Mouse (Mus musculus): ENCODE measurements at regions not wholly inside any gene's neighbourhood (a gene's known extent, or its start where the extent isn't known, plus 50 kb on each side); places are given as distances from the start of the nearest gene placed in this dataset.

- in situ Hi-C loops (cut with MboI, MseI), result no loop called here
These were observed 50.5 kb upstream of the Ednra start for GRCm38 (mm10) chr8:77774551-77775335.

GRCm38 (mm10) chr8:77775526-77775925 is 51.3 kb upstream of the Ednra start:
- in situ Hi-C loops (cut with MboI, MseI), result no loop called here

DNA sequence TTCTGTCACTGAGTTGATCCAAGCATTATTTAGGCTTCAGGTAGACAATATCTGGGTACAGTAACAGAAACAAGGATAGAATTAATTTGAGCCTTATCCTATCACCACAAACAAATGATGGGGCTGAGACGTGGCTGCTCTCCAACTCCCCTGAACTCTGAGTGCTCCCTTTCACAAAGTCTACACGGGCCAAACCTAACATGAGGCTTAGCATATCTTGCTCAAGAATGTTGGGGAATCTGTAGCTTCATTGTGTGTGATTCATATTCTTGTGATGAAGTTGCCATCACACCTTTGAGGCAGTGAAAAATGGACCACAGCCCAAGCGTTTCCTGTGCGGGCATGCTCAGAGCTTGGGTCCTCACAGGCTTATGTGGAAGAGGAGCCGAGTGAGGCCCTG is 53.3 kb upstream of the Ednra start:
- in situ Hi-C loops (cut with MboI, MseI), result no loop called here

GRCm38 (mm10) chr8:77785676-77786255 is 61.5 kb upstream of the Ednra start:
- in situ Hi-C loops (cut with MboI, MseI), result no loop called here

GRCm38 (mm10) chr8:77794911-77795310 is 70.6 kb upstream of the Ednra start:
- in situ Hi-C loops (cut with MboI, MseI), result no loop called here

- in situ Hi-C loops (cut with MboI, MseI), result no loop called here
These were observed 79.1 kb upstream of the Ednra start for GRCm38 (mm10) chr8:77803147-77803903.

DNA sequence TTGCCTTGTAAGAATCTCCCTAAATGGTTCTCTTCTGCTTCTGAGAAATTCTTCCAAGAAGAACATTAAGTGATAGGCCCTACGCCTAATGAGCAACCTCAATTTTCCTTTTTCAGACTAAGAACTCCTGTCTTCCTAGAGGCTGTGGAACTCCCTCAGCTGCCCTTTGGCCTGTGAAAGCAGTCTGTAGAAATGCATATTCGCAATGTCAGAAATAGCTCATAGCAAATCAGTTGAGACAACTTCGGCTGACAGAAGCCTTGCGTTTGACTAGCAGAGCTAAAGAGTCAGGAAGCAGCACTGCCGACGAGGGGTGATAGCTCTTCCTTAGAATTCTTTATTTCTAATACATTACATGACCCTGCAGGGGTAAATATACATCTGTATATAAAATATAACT is 80.3 kb upstream of the Ednra start:
- in situ Hi-C loops (cut with MboI, MseI), result no loop called here

GRCm38 (mm10) chr8:77804956-77805355 is 80.7 kb upstream of the Ednra start:
- in situ Hi-C loops (cut with MboI, MseI), result no loop called here

- in situ Hi-C loops (cut with MboI, MseI), result no loop called here
These were observed 81.4 kb upstream of the Ednra start for GRCm38 (mm10) chr8:77805657-77806056.

DNA sequence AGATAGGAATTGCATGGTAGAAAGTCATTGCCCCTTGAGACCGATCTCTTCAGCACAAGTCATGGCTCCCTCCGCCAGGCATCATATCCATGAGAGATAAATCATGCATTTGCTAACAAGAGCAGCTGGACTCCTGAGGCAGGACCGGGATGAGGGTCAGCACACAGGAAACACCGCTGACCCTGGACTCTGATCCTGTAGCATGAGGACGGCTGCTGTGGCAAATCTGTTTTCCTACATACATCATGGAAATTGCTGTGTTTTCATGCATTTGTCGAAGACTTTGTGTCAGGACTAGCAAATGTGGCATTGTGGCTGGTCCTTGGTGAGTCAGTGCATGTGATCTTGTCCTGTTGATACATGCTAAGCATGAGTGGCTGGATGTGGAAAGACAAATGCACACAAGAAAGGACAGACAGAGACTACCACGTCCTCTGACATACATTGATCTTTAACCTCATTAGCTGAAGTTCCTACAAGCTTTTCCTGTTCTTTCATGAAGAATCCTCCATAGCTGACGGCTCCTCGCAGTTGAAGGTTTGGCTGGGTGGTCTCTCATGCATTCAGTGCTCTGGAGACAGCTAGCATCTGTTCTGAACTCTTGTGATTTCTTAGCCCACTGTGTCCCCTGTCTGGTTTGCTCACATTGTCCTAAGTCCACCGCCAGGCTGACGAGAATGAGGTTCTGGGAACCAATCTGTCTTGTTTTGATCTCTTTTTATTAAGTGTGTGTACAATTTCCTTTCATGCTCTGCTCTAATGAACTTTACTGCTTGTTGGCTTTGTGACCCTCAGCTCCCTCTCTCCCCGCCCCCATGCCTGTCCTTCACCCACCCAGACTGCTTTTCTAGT is 90.8 kb upstream of the Ednra start:
- in situ Hi-C loops (cut with MboI, MseI), result no loop called here

- in situ Hi-C loops (cut with MboI, MseI), result no loop called here
These were observed 91.3 kb upstream of the Ednra start for GRCm38 (mm10) chr8:77815648-77815971.

DNA sequence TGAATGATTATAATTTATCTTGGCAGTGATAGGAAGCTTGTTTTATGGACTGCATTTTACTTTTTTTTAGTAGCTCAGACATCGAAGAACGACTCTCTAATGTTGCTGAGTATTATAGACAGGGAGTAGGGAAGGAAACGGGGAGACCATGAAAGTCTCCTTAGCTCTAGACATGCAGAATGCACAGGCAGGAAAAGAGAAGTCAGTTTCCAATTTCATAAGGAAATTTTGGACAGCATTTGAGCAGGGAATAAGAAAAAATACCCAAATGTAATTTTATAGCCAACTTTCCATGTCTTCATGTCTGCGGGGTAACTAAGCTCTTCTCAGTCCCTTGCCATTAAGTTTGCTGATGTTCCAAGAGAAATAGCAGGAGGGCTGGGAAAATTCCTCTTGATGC is 92.0 kb upstream of the Ednra start:
- in situ Hi-C loops (cut with MboI, MseI), result no loop called here

GRCm38 (mm10) chr8:77825786-77826185 is 101.5 kb upstream of the Ednra start:
- in situ Hi-C loops (cut with MboI, MseI), result no loop called here

- in situ Hi-C loops (cut with MboI, MseI), result no loop called here
These were observed 102.0 kb upstream of the Ednra start for GRCm38 (mm10) chr8:77826255-77826654.

DNA sequence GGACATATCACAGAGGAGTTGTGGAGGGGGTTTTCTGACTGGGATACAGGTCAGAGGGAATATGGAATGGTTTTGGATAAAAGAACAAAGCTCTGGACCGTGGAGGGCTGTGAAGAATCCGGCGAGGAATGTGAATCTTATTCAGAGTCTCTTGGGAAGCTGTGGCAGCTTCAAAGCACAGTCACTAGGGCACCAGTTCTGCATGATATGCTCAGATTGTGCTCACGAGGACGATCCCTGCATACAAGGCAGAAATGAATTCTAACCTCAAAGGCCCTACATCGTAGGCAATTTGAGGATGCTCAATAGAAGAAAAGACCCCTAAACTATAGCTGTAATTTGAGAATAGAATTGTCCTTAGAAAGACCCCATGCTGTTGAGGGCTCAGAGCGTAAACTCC is 103.8 kb upstream of the Ednra start:
- in situ Hi-C loops (cut with MboI, MseI), result no loop called here

DNA sequence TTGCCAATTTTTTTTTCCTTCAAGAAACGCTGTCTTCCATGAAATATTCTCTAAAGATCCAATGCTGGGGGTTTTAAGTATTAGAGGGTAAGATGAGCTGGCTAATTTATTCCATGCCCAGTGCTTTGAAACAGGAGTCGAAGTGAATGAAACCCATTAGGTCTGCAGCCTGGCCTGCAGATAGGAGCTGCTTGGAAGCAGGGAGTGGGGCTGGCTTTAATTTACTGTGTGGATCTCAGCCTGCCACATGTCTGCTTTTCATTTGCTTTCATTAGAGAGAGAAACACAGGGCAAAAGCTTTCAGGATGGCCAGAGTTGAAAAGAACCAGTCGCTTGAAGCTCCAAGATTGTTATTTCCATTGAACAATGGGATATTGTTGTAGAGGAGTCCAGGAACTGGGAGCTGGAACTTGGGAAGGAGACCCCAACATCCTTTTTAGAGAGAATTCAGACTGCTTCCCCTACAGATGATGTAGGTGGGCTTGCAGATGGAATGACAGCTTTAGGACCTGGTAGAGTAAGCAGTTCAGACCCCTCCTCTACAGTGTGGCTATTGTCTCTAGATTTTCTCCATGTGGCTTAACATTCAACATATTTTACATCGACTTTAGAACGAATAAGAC is 105.0 kb upstream of the Ednra start:
- in situ Hi-C loops (cut with MboI, MseI), result no loop called here

DNA sequence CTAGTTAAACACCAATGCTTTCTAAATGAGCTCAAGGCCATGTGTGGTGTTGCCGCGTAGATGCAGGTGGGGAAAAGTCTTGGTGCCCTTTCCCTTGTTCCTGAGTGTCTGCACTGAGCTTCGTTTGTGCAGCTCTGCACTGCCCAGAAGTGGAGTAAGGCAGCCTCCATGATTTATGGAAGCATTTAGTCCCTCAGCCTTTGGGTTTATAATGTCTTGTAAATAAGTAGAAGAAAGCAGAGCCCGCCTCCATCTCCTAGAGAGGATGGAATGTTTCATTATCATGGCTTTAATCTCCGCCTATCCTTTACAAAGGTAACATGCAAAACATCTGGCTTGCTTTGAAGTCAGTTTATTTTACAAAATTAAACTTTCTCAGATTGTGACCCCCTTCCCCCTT is 105.5 kb upstream of the Ednra start:
- in situ Hi-C loops (cut with MboI, MseI), result no loop called here

DNA sequence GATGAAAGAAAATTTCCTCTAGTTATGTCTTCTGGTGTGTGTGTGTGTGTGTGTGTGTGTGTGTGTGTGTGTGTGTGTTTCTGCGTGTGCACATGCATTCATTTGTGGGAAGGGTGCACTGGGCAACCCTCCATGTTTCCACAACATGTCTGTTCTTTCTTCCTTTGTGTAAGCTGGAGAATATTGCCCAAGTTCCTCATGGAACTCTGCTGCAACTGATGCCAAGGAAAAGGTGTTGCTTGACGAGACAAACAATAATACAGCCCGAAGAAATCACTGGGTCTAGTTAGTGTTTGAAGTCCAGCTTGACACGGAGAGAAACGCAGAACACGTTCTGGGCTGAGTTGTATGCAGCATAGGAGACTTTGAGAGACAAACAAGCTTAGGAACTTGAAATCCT is 110.0 kb upstream of the Ednra start:
- in situ Hi-C loops (cut with MboI, MseI), result no loop called here

- in situ Hi-C loops (cut with MboI, MseI), result no loop called here
These were observed 112.7 kb upstream of the Ednra start for GRCm38 (mm10) chr8:77836902-77837489.

DNA sequence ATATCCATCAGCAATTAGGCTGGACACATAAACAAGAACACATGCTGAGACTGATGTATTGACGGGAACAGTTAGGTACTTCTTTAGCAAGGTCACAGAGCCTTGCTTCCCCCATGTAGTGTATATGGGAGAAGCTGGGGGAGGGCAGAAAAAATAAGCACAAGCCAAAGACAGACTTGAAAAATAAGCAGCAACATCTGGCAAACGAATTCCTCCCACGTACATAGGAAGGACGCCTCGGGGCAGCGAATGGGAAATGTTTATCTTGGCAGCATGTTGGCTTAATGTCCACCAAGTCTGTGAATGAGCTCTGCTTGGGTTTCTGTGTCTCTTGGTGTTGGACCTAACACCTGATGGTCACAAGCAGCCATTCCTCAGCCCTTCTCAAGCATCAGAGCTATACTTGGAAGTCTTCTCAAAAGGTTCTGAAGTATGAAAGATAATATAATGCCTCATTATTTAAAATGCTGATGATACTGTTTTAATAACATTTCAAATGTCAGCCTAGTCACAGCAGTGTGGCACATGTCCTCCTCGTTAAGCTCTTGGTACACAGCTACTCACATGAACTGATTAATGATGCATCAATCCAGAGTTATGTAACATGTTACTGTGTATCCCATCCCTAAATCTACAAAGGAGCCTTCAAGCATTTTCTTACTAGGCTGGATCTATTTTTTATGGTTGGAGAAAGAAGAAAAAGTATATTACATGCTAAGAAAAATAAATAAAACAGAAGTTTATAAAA is 118.3 kb upstream of the Ednra start:
- in situ Hi-C loops (cut with MboI, MseI), result no loop called here
